Comparison of ENCODE assay signal across 8 mouse cellular contexts in the genomic region with DNA sequence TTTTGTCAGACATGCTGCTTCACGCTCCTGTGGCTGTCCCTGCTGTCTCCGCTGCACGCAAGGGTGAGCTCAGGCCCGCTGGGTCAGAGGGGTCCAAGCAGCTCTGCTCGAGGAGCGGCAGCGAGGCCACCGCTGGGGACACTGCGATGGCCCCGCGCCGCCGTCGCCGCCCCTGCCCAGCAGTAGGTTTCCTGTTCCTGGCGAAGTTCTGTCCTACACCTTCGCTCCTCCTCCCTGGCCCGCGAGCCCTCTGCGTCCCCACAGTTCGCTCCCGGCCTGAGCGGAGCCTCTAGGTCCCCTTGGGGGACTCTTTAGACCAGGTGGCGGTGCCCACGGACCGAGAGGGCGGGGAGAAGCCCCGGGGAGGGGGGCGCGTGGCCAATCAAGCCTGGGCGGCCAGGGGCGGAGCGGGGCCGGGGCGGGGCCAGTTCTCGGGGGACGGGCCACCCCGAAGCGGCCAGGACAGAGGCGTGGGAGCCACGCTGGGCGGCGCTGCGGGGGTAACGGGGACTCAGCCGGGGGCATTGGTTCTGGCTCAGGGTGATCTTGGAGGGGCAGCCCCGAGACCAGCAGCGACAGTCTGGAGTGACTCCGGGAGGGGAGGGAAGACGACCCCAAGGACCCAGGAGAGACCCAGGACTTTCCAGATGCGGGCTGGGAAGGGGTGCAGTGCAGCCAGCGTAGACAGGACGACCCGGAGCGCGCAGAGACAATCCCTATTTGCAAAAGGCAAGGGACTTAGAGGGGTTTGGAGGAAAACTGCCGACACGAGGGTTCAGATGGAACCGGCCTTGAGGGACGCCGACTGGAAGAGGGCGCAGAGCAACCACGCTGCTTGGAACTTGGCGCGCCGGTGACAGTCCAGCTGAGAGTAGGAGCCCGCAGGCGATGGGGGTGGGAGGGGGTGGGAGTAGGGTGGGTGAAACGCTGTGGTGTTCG. TPM values are rescaled to one million over a fixed set of nuclear protein-coding genes. Genes with fewer than 3 reads are reported as not detected.
DNase-seq lines count a peak whose midpoint lies in the region; ATAC-seq and TF ChIP-seq lines count a peak whose summit lies in the region.

TSS of gene Itpr2 (minus strand) at position 358 of the 939 bp plus-strand sequence.

- peak; percentile 93 for ATAC-seq in forebrain, postnatal 0 days
- peak; percentile 99 for ATAC-seq in lung, embryonic 16.5 days (ENCODE audit: low read depth)

- TF ChIP-seq RAD21 in MEL (IDR thresholded peaks at IDR 0.05; ENCODE audit: low read depth, low read length): no peak

- H3K79me2 ChIP-seq in MEL (ENCODE audit: control insufficient read depth, insufficient read depth, low read length, poor library complexity): no peaks in the 10 kb centered on the region; the same call in 1 of the 2 replicates

- TF ChIP-seq POLR2A in MEL (IDR thresholded peaks at IDR 0.05; ENCODE audit: control insufficient read depth in 1 of 2, insufficient read depth in 1 of 2, low read depth in 1 of 2, low read length in 2 of 2, poor library complexity in 1 of 2): peak; percentile 61 to 69; a peak in 2 of 4 replicates
- TF ChIP-seq POLR2A in cerebellum, adult 2 months (IDR thresholded peaks at IDR 0.05; ENCODE audit: borderline replicate concordance, insufficient read depth, low read length): no peak

- H3K4me1 ChIP-seq in MEL (ENCODE audit: control insufficient read depth in 1 of 2, insufficient read depth in 2 of 2, low read length in 2 of 2): peaks cover 12 to 23% of the 10 kb centered on the region in 2 experiments
- no peaks in the 10 kb centered on the region; the same call in 1 of the 2 replicates for H3K4me1 ChIP-seq in cerebellum, adult 2 months (ENCODE audit: control insufficient read depth, insufficient read depth, low read length)
- 0 out of 2 replicates have a peak, but pooled peaks cover 6% of the 10 kb centered on the region for H3K4me1 ChIP-seq in forebrain, postnatal 0 days (ENCODE audit: insufficient read depth)
- H3K4me1 ChIP-seq in lung, embryonic 16.5 days (replicated peaks; ENCODE audit: control insufficient read depth, insufficient read depth, low read length): peaks cover 7% of the 10 kb centered on the region; the same call in 1 of the 2 replicates

- peak within 1 kb of the TSS; percentile 82 to 94 for H3K4me3 ChIP-seq in MEL (ENCODE audit: control insufficient read depth in 1 of 2, insufficient read depth in 1 of 2, low read depth in 2 of 2, low read length in 2 of 2)
- peak within 1 kb of the TSS; percentile 70 for H3K4me3 ChIP-seq in cerebellum, adult 2 months (replicated peaks; ENCODE audit: insufficient read depth, low read depth, low read length)
- H3K4me3 ChIP-seq in forebrain, postnatal 0 days (ENCODE audit: low read depth, low read length): peak within 1 kb of the TSS; percentile 51
- peak within 1 kb of the TSS; percentile 65 for H3K4me3 ChIP-seq in lung, embryonic 16.5 days (ENCODE audit: low read length)

- intact Hi-C loops in heart, postnatal 36 days (cut with DNase I): loop anchor here (1.0 to 5.0 kb wide), 5 partner anchors 43 to 140 kb away; partner anchors contain the start of genes Fgfr1op2, Ints13, Med21 and Tm7sf3

- H3K36me3 ChIP-seq in MEL (ENCODE audit: control insufficient read depth in 1 of 2, insufficient read depth in 2 of 2, low read length in 2 of 2): peaks cover 0 to 10% of the 10 kb centered on the region in 2 experiments; a peak in 2 of 4 replicates
- H3K36me3 ChIP-seq in forebrain, postnatal 0 days (ENCODE audit: insufficient read depth): no peaks in the 10 kb centered on the region
- H3K36me3 ChIP-seq in lung, embryonic 16.5 days (ENCODE audit: control insufficient read depth, insufficient read depth, low read length): no peaks in the 10 kb centered on the region

- no peaks in the 10 kb centered on the region for H3K27me3 ChIP-seq in MEL (ENCODE audit: control insufficient read depth in 1 of 2, insufficient read depth in 2 of 2, low read length in 2 of 2)
- H3K27me3 ChIP-seq in cerebellum, adult 2 months (ENCODE audit: control insufficient read depth, insufficient read depth, low read length): no peaks in the 10 kb centered on the region; the same call in 1 of the 2 replicates
- H3K27me3 ChIP-seq in forebrain, postnatal 0 days (ENCODE audit: insufficient read depth, low read length): peaks cover 8% of the 10 kb centered on the region; the same call in 1 of the 2 replicates
- no peaks in the 10 kb centered on the region; the same call in 1 of the 2 replicates for H3K27me3 ChIP-seq in lung, embryonic 16.5 days (ENCODE audit: control insufficient read depth, insufficient read depth, low read depth, low read length)

- no peaks in the 10 kb centered on the region for H3K9me3 ChIP-seq in MEL (replicated peaks; ENCODE audit: insufficient read depth, low read length)
- H3K9me3 ChIP-seq in forebrain, postnatal 0 days (ENCODE audit: low read length): no peaks in the 10 kb centered on the region
- no peaks in the 10 kb centered on the region for H3K9me3 ChIP-seq in lung, embryonic 16.5 days (ENCODE audit: control insufficient read depth, low read length)

- under 1% methylated on average over 70 of the region's 70 CpGs for WGBS in cerebellum, adult 2 months
- WGBS in forebrain, postnatal 0 days: under 1% methylated on average over 64 of the region's 70 CpGs
- WGBS in lung, embryonic 16.5 days: under 1% methylated on average over 68 of the region's 70 CpGs

- H3K27ac ChIP-seq in MEL (ENCODE audit: control insufficient read depth, low read depth, low read length): peak within 1 kb of the TSS; percentile 27
- no peak within 1 kb of the TSS; the same call in 1 of the 2 replicates for H3K27ac ChIP-seq in cerebellum, adult 2 months (ENCODE audit: insufficient read depth, low read length)
- peak within 1 kb of the TSS; percentile 62 for H3K27ac ChIP-seq in forebrain, postnatal 0 days (ENCODE audit: low read depth, low read length)
- H3K27ac ChIP-seq in lung, embryonic 16.5 days (ENCODE audit: low read length): peak within 1 kb of the TSS; percentile 68

- TF ChIP-seq CTCF in MEL (IDR thresholded peaks at IDR 0.05 in 2 of 3, conservative IDR thresholded peaks at IDR 0.05 in 1 of 3; ENCODE audit: control insufficient read depth in 1 of 3, insufficient read depth in 1 of 3, low read depth in 2 of 3, low read length in 3 of 3, poor library complexity in 1 of 3, severe bottlenecking in 1 of 3): peak in 2 of 3 experiments; percentile 18 to 41; a peak in 4 of 6 replicates
- TF ChIP-seq CTCF in cerebellum, adult 2 months (IDR thresholded peaks at IDR 0.05; ENCODE audit: borderline replicate concordance, insufficient read depth, low read depth, low read length): no peak
- TF ChIP-seq CTCF in forebrain, postnatal 0 days (IDR thresholded peaks at IDR 0.05; ENCODE audit: low read depth): no peak

- H3K4me2 ChIP-seq in forebrain, postnatal 0 days (ENCODE audit: low read depth): peak within 1 kb of the TSS; percentile 99
- H3K4me2 ChIP-seq in lung, embryonic 16.5 days (ENCODE audit: low read depth, low read length): peak within 1 kb of the TSS; percentile 81

- peak within 1 kb of the TSS; percentile 74 for H3K9ac ChIP-seq in MEL (ENCODE audit: control insufficient read depth, low read depth, low read length, poor library complexity, severe bottlenecking)
- peak within 1 kb of the TSS; percentile 43 for H3K9ac ChIP-seq in forebrain, postnatal 0 days
- H3K9ac ChIP-seq in lung, embryonic 16.5 days (ENCODE audit: low read length): peak within 1 kb of the TSS; percentile 81

- TF ChIP-seq EP300 in MEL (IDR thresholded peaks at IDR 0.05; ENCODE audit: low read depth in 1 of 2, low read length in 2 of 2): no peak

- DNase-seq in MEL (ENCODE audit: low read depth, low spot score): peak; percentile 87
- peak; percentile 71 to 73 for DNase-seq in cerebellum, adult 2 months
- DNase-seq in forebrain, postnatal 0 days: peak; percentile 50
- peak; percentile 93 to 94 for DNase-seq in heart, postnatal 36 days
- DNase-seq in layer of hippocampus, adult 8-10 months (ENCODE audit: low spot score in 2 of 2): peak; percentile 59 to 65
- peak; percentile 87 for DNase-seq in ovary, adult 18-20 months (ENCODE audit: low spot score)
- peak; percentile 79 to 82 for DNase-seq in thymus, postnatal 10 days (ENCODE audit: low spot score in 2 of 2)

TF ChIP-seq in MEL, 35 proteins besides CTCF, POLR2A, EP300 and RAD21:
- peak; percentile 19; the same call in 1 of the 2 replicates for TF ChIP-seq MAX (IDR thresholded peaks at IDR 0.05; ENCODE audit: low read length)
- no peak; the same call in none of the 2 replicates for TF ChIP-seq SIN3A (IDR thresholded peaks at IDR 0.05; ENCODE audit: low read length)
- TF ChIP-seq GABPA (IDR thresholded peaks at IDR 0.05; ENCODE audit: low read depth, low read length): no peak
- TF ChIP-seq USF1 (IDR thresholded peaks at IDR 0.05; ENCODE audit: low read depth, low read length): 0 out of 2 replicates have a peak, but pooled peaks have one; percentile 24
- TF ChIP-seq TCF12 (IDR thresholded peaks at IDR 0.05; ENCODE audit: low read depth, low read length): no peak; the same call in 1 of the 2 replicates
- no peak for TF ChIP-seq MYC (IDR thresholded peaks at IDR 0.05; ENCODE audit: low read depth, low read length)
- TF ChIP-seq E2F4 (IDR thresholded peaks at IDR 0.05; ENCODE audit: borderline replicate concordance, low read depth, low read length): no peak
- peak; percentile 59 for TF ChIP-seq NELFE (IDR thresholded peaks at IDR 0.05; ENCODE audit: low read depth, low read length)
- peak; percentile 46; the same call in 1 of the 2 replicates for TF ChIP-seq MAZ (IDR thresholded peaks at IDR 0.05; ENCODE audit: low read depth, low read length)
- 0 out of 2 replicates have a peak, but pooled peaks have one; percentile 24 for TF ChIP-seq MXI1 (IDR thresholded peaks at IDR 0.05; ENCODE audit: low read depth, low read length)
- TF ChIP-seq ZMIZ1 (IDR thresholded peaks at IDR 0.05; ENCODE audit: low read depth, low read length): peak; percentile 54; the same call in 1 of the 2 replicates

RNA-seq across cellular contexts. Expression of gene Itpr2, which starts in this region (rescaled TPM):
- total RNA-seq in MEL (2012; rRNA removed): 1.5 and 2.7 TPM in 2 replicates
- 1 to 10 TPM in 1 of 2 experiments, not detected in 1; 3.0 TPM for polyA plus RNA-seq in MEL (2012; ENCODE audit: insufficient read depth in 1 of 2, insufficient read length in 2 of 2, low read depth in 1 of 2, low replicate concordance in 2 of 2, missing spikeins in 1 of 2)
- 6.6 and 6.7 TPM in 2 replicates for polyA plus RNA-seq in cerebellum, adult 2 months (2012; rRNA removed)
- total RNA-seq in forebrain, postnatal 0 days (2014; rRNA removed): 6.1 and 8.4 TPM in 2 replicates
- 4.6 and 8.0 TPM in 2 replicates for polyA plus RNA-seq in forebrain, postnatal 0 days (2015; fragmentation: Nextera tagmentation; extraction: Ambion mirVana)
- 10 to 100 TPM; 23.3 to 31.0 TPM for total RNA-seq in heart, postnatal 36 days (2021)
- 10 to 100 TPM; 17.4 to 26.0 (median 21.9) TPM for total RNA-seq in layer of hippocampus, adult 8-10 months (2022)
- 14.4 and 16.2 TPM in 2 replicates for polyA plus RNA-seq in lung, embryonic 16.5 days (2015; fragmentation: Nextera tagmentation; extraction: Ambion mirVana)

Comparison
In these comparisons a context has a peak if more than half of its experiments do, and no peak if none do; other contexts are left out.
1. CTCF ChIP-seq: peak in MEL (2 of 3); none in cerebellum, adult 2 months (single experiment) and forebrain, postnatal 0 days (single experiment).
2. Peak in every context shown above with its lines, with median percentiles within 50 percentile points of each other: DNase-seq, H3K4me3 ChIP-seq and H3K9ac ChIP-seq.